Comparison of ENCODE assay signal across 16 mouse cellular contexts in genomic region chr17:26649565-26649964, GRCm38 (mm10). TPM values are rescaled to one million over a fixed set of nuclear protein-coding genes. Genes with fewer than 3 reads are reported as not detected.
DNase-seq lines count a peak whose midpoint lies in the region; ATAC-seq and TF ChIP-seq lines count a peak whose summit lies in the region.
"Had no signal": no experiment of that assay in that cellular context is flagged by ENCODE, and none has a peak within 500 bp of the region (broad histone marks: within the 10 kb centered on the region; RNA-seq: fewer than 3 reads in every experiment).

No protein-coding gene starts in this region.

- dilution Hi-C loops in CH12.LX (cut with MboI; ENCODE audit: extremely low pct_ligation_motif_present, extremely low pct_unique_long_range_greater_than_20kb, low sequenced_read_pairs), result no loop called here

- H3K4me3 ChIP-seq in heart, embryonic 13.5 days, result no peak overlapping the region
- no peak overlapping the region for H3K4me3 ChIP-seq in liver, postnatal 0 days (ENCODE audit: low read depth, low read length)
- no peak overlapping the region for H3K4me3 ChIP-seq in liver, embryonic 12.5 days
- no peak overlapping the region for H3K4me3 ChIP-seq in CH12.LX (replicated peaks in 1 of 3; ENCODE audit: low read depth in 2 of 3, low read length in 2 of 3, poor library complexity in 1 of 3)
- no peak overlapping the region for H3K4me3 ChIP-seq in bone marrow, adult 2 months (replicated peaks; ENCODE audit: control insufficient read depth, low read depth, low read length)
- H3K4me3 ChIP-seq: erythroblast, embryonic 14.5 days; hindbrain, embryonic 15.5 days; liver, embryonic 15.5 days; stomach, embryonic 15.5 days had no signal

- peak; percentile 49 for TF ChIP-seq RAD21 in CH12.LX (IDR thresholded peaks at IDR 0.05; ENCODE audit: low read depth, low read length)

- TF ChIP-seq EP300 in liver, postnatal 0 days (IDR thresholded peaks at IDR 0.05; ENCODE audit: low read depth), result no peak
- TF ChIP-seq EP300 in CH12.LX (IDR thresholded peaks at IDR 0.05; ENCODE audit: low read length), result no peak

- no peaks in the 10 kb centered on the region for H3K9me3 ChIP-seq in heart, embryonic 13.5 days
- H3K9me3 ChIP-seq in liver, postnatal 0 days (ENCODE audit: low read length), result no peaks in the 10 kb centered on the region
- H3K9me3 ChIP-seq in liver, embryonic 12.5 days (replicated peaks), result no peaks in the 10 kb centered on the region
- H3K9me3 ChIP-seq in CH12.LX (replicated peaks; ENCODE audit: low read length), result no peaks in the 10 kb centered on the region
- H3K9me3 ChIP-seq: hindbrain, embryonic 15.5 days; liver, embryonic 15.5 days; stomach, embryonic 15.5 days had no signal

- no peaks in the 10 kb centered on the region for H3K79me2 ChIP-seq in CH12.LX (replicated peaks; ENCODE audit: control insufficient read depth, extremely low read depth, insufficient read depth, poor library complexity, severe bottlenecking)

- in situ Hi-C loops in CH12.LX (cut with MboI; ENCODE audit: low pct_ligation_motif_present, low pct_unique_long_range_greater_than_20kb, low sequenced_read_pairs), result loop anchor here (25.0 kb wide), 1 partner anchor 362 kb away; no protein-coding TSS in a partner anchor

- no peaks in the 10 kb centered on the region for H3K27me3 ChIP-seq in heart, embryonic 13.5 days (replicated peaks)
- H3K27me3 ChIP-seq in liver, postnatal 0 days (ENCODE audit: insufficient read depth, low read length), result no peaks in the 10 kb centered on the region
- no peaks in the 10 kb centered on the region for H3K27me3 ChIP-seq in liver, embryonic 12.5 days (replicated peaks)
- H3K27me3 ChIP-seq in CH12.LX (replicated peaks), result no peaks in the 10 kb centered on the region
- H3K27me3 ChIP-seq: hindbrain, embryonic 15.5 days; liver, embryonic 15.5 days; stomach, embryonic 15.5 days had no signal

- H3K4me2 ChIP-seq in heart, embryonic 13.5 days, result no peak overlapping the region
- H3K4me2 ChIP-seq in liver, postnatal 0 days (ENCODE audit: low read depth, low read length), result no peak overlapping the region
- no peak overlapping the region for H3K4me2 ChIP-seq in liver, embryonic 12.5 days
- no peak overlapping the region for H3K4me2 ChIP-seq in CH12.LX (ENCODE audit: insufficient read depth, low read depth, poor library complexity, severe bottlenecking)
- H3K4me2 ChIP-seq: heart, embryonic 11.5 days; hindbrain, embryonic 15.5 days; liver, embryonic 15.5 days; stomach, embryonic 15.5 days had no signal

- DNase-seq in heart, adult 18-20 months, result no peak
- DNase-seq in liver, postnatal 0 days, result no peak
- peak; percentile 29 for DNase-seq in CH12.LX (ENCODE audit: extremely low read depth)
- DNase-seq in embryo, embryonic 10 days (ENCODE audit: low spot score), result no peak
- DNase-seq in right cerebral cortex, adult 18-20 months, result no peak
- DNase-seq: kidney, postnatal 14 days; layer of hippocampus, postnatal 36 days; right cerebral cortex, postnatal 25 days had no signal

- H3K4me1 ChIP-seq in heart, embryonic 13.5 days, result peaks cover 53% of the 10 kb centered on the region
- H3K4me1 ChIP-seq in liver, postnatal 0 days (ENCODE audit: insufficient read depth), result no peaks in the 10 kb centered on the region
- peaks cover 8% of the 10 kb centered on the region; the same call in 1 of the 2 replicates for H3K4me1 ChIP-seq in liver, embryonic 12.5 days
- H3K4me1 ChIP-seq in CH12.LX (ENCODE audit: control insufficient read depth in 1 of 2, insufficient read depth in 2 of 2), result no peaks in the 10 kb centered on the region
- no peaks in the 10 kb centered on the region for H3K4me1 ChIP-seq in bone marrow, adult 2 months (ENCODE audit: control insufficient read depth, insufficient read depth, low read length)
- H3K4me1 ChIP-seq: stomach, embryonic 15.5 days had no signal

- peak overlapping the region; percentile 33; the same call in 1 of the 2 replicates for H3K27ac ChIP-seq in heart, embryonic 13.5 days (replicated peaks)
- H3K27ac ChIP-seq in liver, postnatal 0 days (ENCODE audit: low read depth), result no peak overlapping the region
- H3K27ac ChIP-seq in liver, embryonic 12.5 days, result no peak overlapping the region
- no peak overlapping the region for H3K27ac ChIP-seq in CH12.LX (ENCODE audit: insufficient read depth, low read depth)
- H3K27ac ChIP-seq in bone marrow, adult 2 months (ENCODE audit: control insufficient read depth, insufficient read depth, low read depth, low read length, poor library complexity), result no peak overlapping the region
- H3K27ac ChIP-seq: hindbrain, embryonic 15.5 days; liver, embryonic 15.5 days; stomach, embryonic 15.5 days had no signal

- 79% methylated on average over 4 of the region's 4 CpGs for WGBS in heart, embryonic 13.5 days
- 70% methylated on average over 4 of the region's 4 CpGs for WGBS in liver, postnatal 0 days (ENCODE audit: insufficient replicate concordance)
- WGBS in liver, embryonic 12.5 days (ENCODE audit: insufficient replicate concordance), result 72% methylated on average over 4 of the region's 4 CpGs
- WGBS in bone marrow, adult 2 months, result 75% methylated on average over 4 of the region's 4 CpGs

- peak; percentile 45 for TF ChIP-seq CTCF in liver, postnatal 0 days (IDR thresholded peaks at IDR 0.05; ENCODE audit: low read depth)
- TF ChIP-seq CTCF in CH12.LX (conservative IDR thresholded peaks at IDR 0.05 in 1 of 2, IDR thresholded peaks at IDR 0.05 in 1 of 2; ENCODE audit: low read depth in 2 of 2, low read length in 2 of 2), result peak in 1 of 2 experiments; percentile 61; a peak in 2 of 4 replicates
- TF ChIP-seq CTCF in bone marrow, adult 2 months (IDR thresholded peaks at IDR 0.05; ENCODE audit: control insufficient read depth, insufficient read depth, low read length), result peak; percentile 35; the same call in 1 of the 2 replicates

- peaks cover 80% of the 10 kb centered on the region for H3K36me3 ChIP-seq in heart, embryonic 13.5 days
- H3K36me3 ChIP-seq in liver, postnatal 0 days (replicated peaks; ENCODE audit: insufficient read depth, low read length), result peaks cover 7% of the 10 kb centered on the region
- H3K36me3 ChIP-seq in liver, embryonic 12.5 days, result peaks cover 66% of the 10 kb centered on the region
- peaks cover 60 to 93% of the 10 kb centered on the region in 2 experiments for H3K36me3 ChIP-seq in CH12.LX (replicated peaks in 1 of 2; ENCODE audit: control insufficient read depth in 1 of 2, insufficient read depth in 1 of 2, low read length in 1 of 2)

- no peak overlapping the region for H3K9ac ChIP-seq in heart, embryonic 13.5 days
- H3K9ac ChIP-seq in liver, postnatal 0 days (replicated peaks), result no peak overlapping the region
- H3K9ac ChIP-seq in liver, embryonic 12.5 days, result no peak overlapping the region
- no peak overlapping the region for H3K9ac ChIP-seq in CH12.LX (ENCODE audit: insufficient read depth, low read depth)
- H3K9ac ChIP-seq: hindbrain, embryonic 15.5 days; liver, embryonic 15.5 days; stomach, embryonic 15.5 days had no signal

- no peak for TF ChIP-seq POLR2A in CH12.LX (IDR thresholded peaks at IDR 0.05; ENCODE audit: low read depth, low read length)
- TF ChIP-seq POLR2A in bone marrow, adult 2 months (IDR thresholded peaks at IDR 0.05; ENCODE audit: borderline replicate concordance, control insufficient read depth, low read depth, low read length), result no peak

- ATAC-seq in heart, embryonic 13.5 days (ENCODE audit: extremely low read depth, insufficient number of reproducible peaks, low FRiP score, low TSS enrichment), result no peak
- no peak for ATAC-seq in liver, postnatal 0 days
- ATAC-seq in liver, embryonic 12.5 days, result no peak

TF ChIP-seq in CH12.LX, 34 proteins besides CTCF, POLR2A, EP300 and RAD21:
- TF ChIP-seq PAX5 (IDR thresholded peaks at IDR 0.05; ENCODE audit: low read length) (no peak), SMC3 (IDR thresholded peaks at IDR 0.05; ENCODE audit: low read depth, low read length) (peak; percentile 55), IRF4 (IDR thresholded peaks at IDR 0.05; ENCODE audit: low read depth, low read length) (no peak), JUN (IDR thresholded peaks at IDR 0.05; ENCODE audit: insufficient read depth, low read depth, low read length) (no peak)
TF ChIP-seq in CH12.LX: peak in this region for 1.

RNA-seq across cellular contexts. Expression of gene Atp6v0e, which starts 13.5 kb away (rescaled TPM):
- 187 and 228 TPM in 2 replicates for polyA plus RNA-seq in heart, embryonic 13.5 days (2015; fragmentation: Nextera tagmentation; extraction: Ambion mirVana)
- 10 to 100 TPM; 62.8 to 68.0 TPM for total RNA-seq in heart, adult 18-20 months (2021)
- 122 and 126 TPM in 2 replicates for polyA plus RNA-seq in liver, postnatal 0 days (2015; fragmentation: Nextera tagmentation; extraction: Ambion mirVana)
- polyA plus RNA-seq in liver, embryonic 12.5 days (2016; fragmentation: Nextera tagmentation; extraction: Ambion mirVana), result 177 and 179 TPM in 2 replicates
- 190 and 206 TPM in 2 replicates for total RNA-seq in CH12.LX (2012; rRNA removed)
- 403 and 422 TPM in 2 replicates for total RNA-seq in CH12.LX (2014; rRNA removed)
- polyA plus RNA-seq in CH12.LX (2012; ENCODE audit: insufficient read length, low read depth), result 190 and 226 TPM in 2 replicates
- polyA plus RNA-seq in bone marrow, adult 2 months (2011; ENCODE audit: insufficient read depth, insufficient read length, low replicate concordance, missing spikeins), result 80.6 and 112 TPM in 2 replicates
